Mouse (Mus musculus) c-Kit-positive CD71-positive TER-119-negative erythroid progenitor cells, embryonic 14.5 days (primary cell): Measurements from ENCODE around the gene Unkl.

Experiments
- DNase-seq: peaks from one replicate; pipeline ENCODE4 v3.0.0-alpha.2; 2013; ENCODE audit warnings: low read depth

Unkl gene

DNA sequence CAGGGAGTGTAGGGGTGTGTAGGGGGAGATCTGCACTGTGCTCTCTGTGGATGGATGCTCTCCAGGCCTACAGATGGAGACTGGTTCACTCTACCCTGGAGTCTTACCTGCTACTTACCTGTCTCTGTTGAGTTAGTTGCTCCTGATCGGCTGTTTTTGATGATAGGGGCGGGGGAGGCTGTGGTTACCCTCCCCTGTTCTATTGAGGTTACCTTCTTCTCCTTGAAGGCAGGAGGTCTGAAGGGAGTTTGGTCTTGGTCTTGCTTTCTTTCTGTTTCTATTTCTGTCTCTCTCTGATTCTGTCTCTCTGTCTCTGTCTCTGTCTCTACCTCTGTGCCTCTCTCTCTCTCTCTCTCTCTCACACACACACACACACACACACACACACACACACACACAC is 66.9 kb downstream of the Unkl start:
- DNase-seq, result no peak

DNA sequence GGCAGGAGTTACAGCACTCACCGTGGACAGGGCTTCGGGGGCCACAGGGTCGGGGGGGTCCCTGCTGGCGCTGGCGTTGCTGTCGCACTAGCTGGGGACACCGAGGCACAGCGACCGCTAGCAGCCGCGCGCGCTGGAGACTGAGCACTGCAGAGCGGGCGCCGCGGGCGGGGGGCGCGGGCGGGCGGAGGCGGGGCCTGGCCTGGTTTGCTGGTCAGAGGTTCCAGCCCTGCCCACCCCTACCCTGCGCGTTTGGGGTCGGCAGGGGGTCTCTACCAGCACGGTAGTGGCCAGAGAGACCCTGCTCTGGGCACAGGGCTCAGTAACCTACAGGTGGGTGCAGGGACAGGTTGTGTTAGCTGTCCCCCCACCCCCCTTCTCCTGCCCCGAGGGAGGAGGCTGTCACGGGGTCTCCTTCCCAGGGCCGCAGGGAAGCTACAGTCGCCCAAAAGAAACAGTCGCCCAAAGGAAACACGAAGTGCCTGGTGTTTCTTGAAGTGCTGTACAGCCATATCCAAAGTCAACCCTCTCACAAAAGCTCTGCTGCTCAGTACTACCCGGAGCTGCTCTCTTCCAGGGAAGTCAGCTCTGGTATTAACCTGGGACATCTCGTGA is 68.0 kb downstream of the Unkl start, which contains the start of gene Baiap3:
Gene Baiap3 (minus strand): TSS at position 225 of the 615 bp plus-strand sequence.
- DNase-seq, result no peak

DNA sequence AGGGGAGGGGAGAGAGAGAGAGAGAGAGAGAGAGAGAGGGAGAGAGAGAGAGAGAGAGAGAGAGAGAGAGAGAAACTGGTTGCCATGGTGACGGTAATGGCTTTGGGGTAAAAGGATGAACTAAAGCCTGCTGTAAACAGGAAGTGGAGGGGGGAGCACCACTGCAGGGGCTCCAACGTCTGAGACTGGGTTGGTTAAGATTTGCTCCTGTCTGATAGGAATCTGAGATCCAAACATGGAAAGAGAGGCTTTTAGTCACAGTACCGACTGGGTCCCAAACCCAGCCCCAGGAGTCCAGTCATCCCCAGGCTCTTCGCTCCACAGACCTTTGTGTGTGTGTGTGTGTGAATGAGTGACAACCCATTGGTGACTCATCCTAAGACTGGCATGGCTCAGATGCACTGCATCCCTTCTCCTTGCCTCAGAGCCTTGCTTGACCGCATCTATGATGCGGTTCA is 69.6 kb downstream of the Unkl start:
- DNase-seq, result no peak

DNA sequence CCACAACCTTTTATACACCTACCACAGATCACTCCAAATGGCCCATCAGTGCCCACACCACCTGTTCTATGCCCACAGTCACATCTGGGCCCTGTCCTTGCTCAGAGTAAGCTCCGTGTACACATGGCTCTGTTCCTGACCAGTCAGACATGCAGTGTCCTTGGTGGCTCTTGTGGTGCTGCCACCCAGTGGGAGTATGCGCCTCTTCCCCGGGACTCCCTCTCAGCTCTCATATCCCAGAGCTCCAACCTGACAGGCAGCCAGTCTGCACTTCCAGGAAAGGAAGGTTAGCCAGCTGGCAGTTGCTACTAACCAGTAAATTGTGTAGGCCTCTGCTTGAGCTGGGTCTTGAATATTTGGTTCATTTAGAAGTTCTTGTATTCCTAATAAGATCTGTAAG is 76.3 kb downstream of the Unkl start:
- DNase-seq, result no peak

DNA sequence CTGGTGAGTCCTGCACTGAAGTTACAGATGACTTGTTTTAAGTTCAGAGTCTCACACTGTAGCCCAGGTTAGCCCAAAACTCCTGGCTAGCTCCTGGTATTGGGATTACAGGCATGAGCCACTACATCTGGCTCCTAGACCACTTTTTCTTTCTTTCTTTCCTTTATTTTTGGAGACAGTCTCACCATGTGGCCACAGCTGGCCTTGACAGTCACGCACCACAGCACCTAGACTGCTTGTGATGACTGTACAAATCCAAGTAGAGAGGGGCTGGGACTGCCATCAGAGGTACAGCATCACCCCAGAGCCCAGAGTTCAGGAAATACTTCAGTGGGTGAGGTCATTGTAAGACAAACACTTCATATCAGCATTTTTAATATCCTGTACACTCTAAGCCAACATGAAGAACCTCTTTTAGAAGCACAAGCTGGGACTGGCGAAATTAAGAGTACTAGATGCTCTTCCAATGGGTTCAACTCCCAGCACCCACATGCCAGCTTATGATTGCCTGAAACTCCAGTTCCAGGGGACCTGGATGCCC is 82.7 kb downstream of the Unkl start:
- DNase-seq, result no peak

DNA sequence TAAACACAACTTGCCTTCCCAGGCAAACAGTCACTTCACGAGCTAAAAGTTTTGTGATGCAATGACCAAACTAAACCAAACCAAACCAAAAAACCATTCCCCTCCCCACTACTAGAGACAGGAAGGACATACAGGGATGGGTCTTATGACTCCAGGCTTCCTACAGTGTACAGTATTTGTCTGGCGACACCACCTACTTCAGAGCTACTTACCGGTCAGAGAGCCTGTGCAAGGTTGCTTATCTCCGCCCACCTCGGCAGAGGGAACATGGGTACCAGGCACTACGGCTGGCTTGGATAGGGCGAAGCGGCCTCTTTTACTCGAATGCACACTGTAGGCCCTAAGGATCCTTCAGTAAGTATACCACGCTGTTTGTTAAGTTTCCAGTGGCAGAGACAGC is 84.1 kb downstream of the Unkl start:
- DNase-seq, result peak; percentile 57

DNA sequence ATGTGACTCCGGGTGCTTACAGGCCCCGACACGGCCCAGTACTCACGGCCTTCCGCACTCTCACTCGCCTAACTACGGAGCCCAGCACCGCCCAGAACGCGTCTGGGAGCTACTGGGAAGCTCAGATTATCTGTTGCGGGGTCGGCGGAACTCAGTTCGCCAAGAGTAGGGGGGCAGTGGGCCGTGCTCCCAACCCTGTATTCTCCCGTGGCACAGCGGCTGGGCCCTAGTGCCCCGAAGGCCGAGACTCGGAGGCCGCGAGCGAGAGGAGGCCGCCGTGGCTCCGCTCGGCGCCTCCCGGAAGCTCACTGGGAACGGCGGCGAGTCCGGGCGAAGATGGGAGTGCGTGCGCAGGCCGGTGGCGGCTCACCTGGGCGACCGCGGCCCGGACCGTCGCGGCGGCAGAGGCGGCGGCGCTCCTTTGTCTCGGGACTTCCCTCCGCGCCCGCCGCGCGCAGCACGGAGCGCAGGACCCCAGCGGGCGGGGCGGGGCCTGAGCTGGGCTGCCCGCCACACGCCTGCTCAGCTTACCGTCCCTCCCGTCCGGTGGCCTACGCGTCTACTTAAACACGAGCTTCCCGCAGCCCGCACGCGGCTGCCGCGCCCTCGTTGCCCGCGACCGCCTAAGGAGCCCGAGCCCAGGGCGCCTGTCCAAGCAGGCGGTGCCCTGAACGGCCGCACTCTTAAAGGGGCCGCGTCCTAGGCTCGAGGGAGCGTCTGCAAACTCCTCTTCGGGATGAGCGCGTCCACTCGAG is 84.9 kb downstream of the Unkl start:
- DNase-seq, result no peak

DNA sequence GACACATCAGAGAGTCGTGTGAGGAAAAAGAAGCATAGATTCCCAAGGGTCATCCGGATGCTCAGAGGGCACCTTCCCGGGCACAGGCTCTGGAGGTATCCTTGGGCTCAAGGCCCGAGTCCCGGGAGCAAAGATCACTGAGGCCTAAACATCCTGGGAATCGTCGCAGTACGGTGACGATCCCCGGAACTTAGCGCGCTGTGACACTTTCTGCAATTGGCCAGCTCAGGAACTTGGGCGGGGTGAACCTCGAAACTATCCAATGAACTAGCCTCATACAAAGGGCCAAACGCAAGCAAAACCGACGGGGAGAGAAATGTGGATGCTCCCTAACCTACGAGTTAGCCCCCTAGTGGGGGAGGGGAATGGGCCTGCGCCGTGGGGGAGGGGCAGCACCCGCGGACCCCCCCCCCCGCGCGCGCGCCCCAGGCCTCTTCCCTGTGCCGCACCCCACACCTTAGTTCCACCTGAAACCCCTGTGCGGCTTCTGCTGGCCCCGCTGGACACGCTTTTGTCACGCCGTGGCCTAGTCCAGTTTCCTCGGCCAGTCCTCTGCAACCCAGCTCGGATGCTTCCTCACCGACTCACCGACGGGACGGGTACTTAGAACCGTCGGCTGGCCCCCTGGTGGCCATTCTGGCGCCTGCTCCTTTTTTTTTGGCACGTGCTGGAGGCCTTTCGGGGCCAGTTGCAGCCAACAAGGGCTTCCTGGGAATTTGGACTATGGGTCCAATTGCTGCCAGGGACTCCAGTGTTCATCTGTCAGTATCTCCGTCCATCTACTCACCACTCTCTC is 85.7 kb downstream of the Unkl start:
- DNase-seq, result peak; percentile 98

DNA sequence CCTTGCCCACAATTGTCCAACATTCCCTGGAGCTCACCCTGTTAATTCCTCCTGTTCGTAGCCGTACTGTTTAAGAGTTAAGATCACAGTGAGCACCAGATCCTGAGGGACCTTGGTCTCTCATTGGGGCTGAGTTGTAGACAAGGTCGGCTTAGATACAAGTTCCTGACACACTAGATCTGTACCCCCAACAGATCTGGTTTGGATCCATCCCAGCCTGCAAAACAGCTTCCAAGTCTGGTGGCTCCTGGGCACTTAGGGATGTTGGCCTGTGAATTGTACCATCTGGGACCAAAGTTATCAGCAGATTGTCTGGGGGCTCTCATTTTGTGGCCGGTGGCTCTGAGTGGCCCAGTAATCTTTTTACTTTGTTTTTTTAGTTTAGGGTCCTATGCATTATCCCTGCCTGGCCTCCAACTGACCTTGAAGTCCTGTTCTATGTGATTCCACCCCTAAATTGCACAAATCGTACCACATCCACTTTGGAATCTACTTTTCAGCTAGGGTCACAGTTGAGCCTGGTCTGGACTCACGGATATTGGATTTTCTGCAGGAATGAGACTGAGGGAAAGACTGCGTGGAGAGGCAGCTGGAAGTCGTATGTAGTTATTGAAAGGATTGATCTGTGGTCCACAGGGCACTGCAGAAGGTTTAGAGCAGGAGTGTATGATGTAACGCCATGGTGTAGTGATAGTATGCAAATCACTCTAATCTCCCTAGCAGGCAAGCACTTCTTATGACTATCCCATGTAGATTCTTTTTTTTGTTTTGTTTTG is 86.6 kb downstream of the Unkl start, which contains the start of gene Ube2i:
Gene Ube2i (minus strand): TSS at position 52 of the 776 bp plus-strand sequence.
- DNase-seq, result no peak

DNA sequence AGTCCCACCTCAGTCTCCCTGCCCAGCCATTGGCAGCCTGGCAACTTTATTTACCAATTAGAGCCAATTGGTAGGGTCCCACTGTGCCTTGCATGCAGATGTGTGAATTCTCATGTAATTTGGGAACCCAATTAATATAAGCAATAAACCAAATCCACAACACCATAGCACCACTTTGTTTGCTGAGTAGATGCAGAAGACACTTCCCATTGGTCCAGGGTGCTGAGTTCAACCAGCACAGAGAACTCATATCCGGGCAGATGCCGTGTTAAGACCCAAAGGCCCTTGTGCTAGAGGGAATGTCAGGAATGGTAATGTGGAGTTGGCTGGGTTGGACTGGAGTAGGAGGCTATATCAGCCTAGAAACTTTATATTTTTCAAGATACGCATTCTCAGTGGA is 87.6 kb downstream of the Unkl start:
- DNase-seq, result no peak

DNA sequence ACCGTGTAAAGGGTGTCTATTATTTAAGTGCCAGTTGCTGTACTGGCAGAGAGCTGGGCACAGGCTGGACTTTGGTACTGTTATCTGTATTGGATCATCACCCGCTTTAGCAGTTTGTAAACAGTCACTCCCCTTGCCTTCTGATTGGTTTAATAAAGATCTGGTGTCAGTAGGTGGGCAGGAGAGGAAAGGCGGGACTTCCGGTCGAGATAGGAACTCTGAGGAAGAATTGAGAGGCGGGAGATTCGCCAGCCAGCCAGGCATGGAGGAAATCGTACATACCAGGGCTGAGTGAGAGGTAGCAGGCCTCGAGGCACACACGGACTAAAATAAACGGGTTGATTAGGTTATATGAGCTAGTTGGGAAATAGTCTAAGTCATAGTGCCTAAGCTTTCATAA is 93.9 kb downstream of the Unkl start:
- peak; percentile 61 for DNase-seq
